In the genomic region with DNA sequence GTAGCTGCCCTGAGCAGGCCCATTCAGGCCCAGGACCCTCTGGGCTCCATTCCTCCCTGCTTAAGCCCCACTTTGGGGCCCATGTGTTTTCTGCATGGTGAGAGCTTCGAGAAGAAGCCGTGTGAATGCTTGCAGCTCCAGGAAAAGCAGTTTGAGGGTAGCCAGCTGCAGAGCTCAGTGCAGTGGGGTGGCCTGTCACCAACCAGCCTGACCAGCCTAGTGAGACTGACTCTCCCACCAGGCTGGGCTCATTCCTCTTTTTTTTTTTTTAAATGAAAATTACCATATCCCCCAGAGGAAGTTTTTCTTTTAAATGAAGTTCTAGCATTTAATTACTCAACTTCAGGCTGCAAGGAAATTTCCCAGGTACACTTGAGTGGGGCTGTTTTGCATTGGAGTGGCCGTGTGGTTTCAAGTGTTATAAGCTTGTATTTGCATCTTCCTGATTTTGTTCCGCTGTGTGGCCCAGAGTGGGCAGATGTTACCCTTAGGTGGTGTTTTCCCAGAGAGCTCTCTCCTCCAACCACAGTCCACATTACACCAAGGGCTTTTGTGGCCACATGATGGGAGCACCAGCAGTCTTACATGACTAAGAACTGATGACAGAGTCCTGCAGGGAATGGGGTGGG, we compare ENCODE assay signal across 28 mouse cellular contexts. TPM values are rescaled to one million over a fixed set of nuclear protein-coding genes. Genes with fewer than 3 reads are reported as not detected.
DNase-seq lines count a peak whose midpoint lies in the region; ATAC-seq and TF ChIP-seq lines count a peak whose summit lies in the region.
"Had no signal": no experiment of that assay in that cellular context is flagged by ENCODE, and none has a peak within 500 bp of the region (broad histone marks: within the 10 kb centered on the region; RNA-seq: fewer than 3 reads in every experiment).

No protein-coding gene starts in this region.

- no peak for TF ChIP-seq EP300 in liver, postnatal 0 days (IDR thresholded peaks at IDR 0.05; ENCODE audit: low read depth)

- H3K27me3 ChIP-seq in liver, postnatal 0 days (ENCODE audit: insufficient read depth, low read length) = no peaks in the 10 kb centered on the region
- H3K27me3 ChIP-seq in splenic B cell, adult 2 months (ENCODE audit: control insufficient read depth, insufficient read depth, low read length, poor library complexity, severe bottlenecking) = no peaks in the 10 kb centered on the region
- H3K27me3 ChIP-seq: heart, embryonic 13.5 days; hindbrain, embryonic 12.5 days; midbrain, embryonic 12.5 days; neural tube, embryonic 12.5 days had no signal

- no peaks in the 10 kb centered on the region for H3K9me3 ChIP-seq in liver, postnatal 0 days (ENCODE audit: low read length)
- H3K9me3 ChIP-seq: forebrain, embryonic 10.5 days; heart, embryonic 13.5 days; hindbrain, embryonic 12.5 days; limb, embryonic 10.5 days; midbrain, embryonic 12.5 days; neural tube, embryonic 12.5 days had no signal

- no peak for ATAC-seq in liver, postnatal 0 days
- ATAC-seq: forebrain, embryonic 16.5 days had no signal

- H3K4me2 ChIP-seq in liver, postnatal 0 days (ENCODE audit: low read depth, low read length) = no peak overlapping the region
- H3K4me2 ChIP-seq: heart, embryonic 13.5 days; hindbrain, embryonic 12.5 days; midbrain, embryonic 12.5 days; neural tube, embryonic 12.5 days had no signal

- DNase-seq in liver, postnatal 0 days = no peak
- DNase-seq in liver = no peak
- DNase-seq in spleen, postnatal 36 days (ENCODE audit: low spot score in 2 of 2) = peak; percentile 81 to 85
- no peak for DNase-seq in spleen, postnatal 14 days (ENCODE audit: low spot score in 2 of 2)
- peak; percentile 85 for DNase-seq in splenic B cell, adult 2 months (ENCODE audit: low read depth, low spot score)
- no peak for DNase-seq in adrenal gland, postnatal 14 days
- no peak for DNase-seq in frontal cortex, postnatal 25 days (ENCODE audit: low spot score in 2 of 2)
- DNase-seq: adrenal gland, adult 8-10 months; cerebellum, adult 11 months; cerebellum, postnatal 10 days; gastrocnemius, postnatal 14 days; heart, adult 2 months; heart, postnatal 14 days; kidney, adult 11 months; kidney, postnatal 10 days; lung, adult 18-20 months; lung, postnatal 10 days; retina, postnatal 1 day; right cerebral cortex, postnatal 25 days; thymus, postnatal 36 days had no signal

- 0 out of 2 replicates have a peak overlapping the region, but pooled peaks have one; percentile 39 for H3K27ac ChIP-seq in liver, postnatal 0 days (ENCODE audit: low read depth)
- peak overlapping the region; percentile 46 for H3K27ac ChIP-seq in macrophage
- H3K27ac ChIP-seq: forebrain, embryonic 10.5 days; heart, adult 2 months; heart, embryonic 13.5 days; hindbrain, embryonic 12.5 days; limb, embryonic 10.5 days; midbrain, embryonic 12.5 days; neural tube, embryonic 12.5 days had no signal

- H3K4me3 ChIP-seq in liver, postnatal 0 days (ENCODE audit: low read depth, low read length) = no peak overlapping the region
- H3K4me3 ChIP-seq in macrophage (ENCODE audit: inconsistent target) = no peak overlapping the region
- H3K4me3 ChIP-seq: forebrain, embryonic 10.5 days; heart, adult 2 months; heart, embryonic 13.5 days; hindbrain, embryonic 12.5 days; limb, embryonic 10.5 days; midbrain, embryonic 12.5 days; neural tube, embryonic 12.5 days had no signal

- H3K4me1 ChIP-seq in liver, postnatal 0 days (ENCODE audit: insufficient read depth) = 0 out of 2 replicates have a peak, but pooled peaks cover 9% of the 10 kb centered on the region
- H3K4me1 ChIP-seq: forebrain, embryonic 10.5 days; midbrain, embryonic 12.5 days; neural tube, embryonic 12.5 days had no signal

- no peak for TF ChIP-seq CTCF in liver, postnatal 0 days (IDR thresholded peaks at IDR 0.05; ENCODE audit: low read depth)

- peaks cover 99% of the 10 kb centered on the region for H3K79me2 ChIP-seq in macrophage (ENCODE audit: inconsistent target)

- WGBS in liver, postnatal 0 days (ENCODE audit: insufficient replicate concordance) = 37% methylated on average over 4 of the region's 4 CpGs
- WGBS in macrophage (ENCODE audit: missing documents) = 13% methylated on average over 3 of the region's 4 CpGs

- 0 out of 2 replicates have a peak overlapping the region, but pooled peaks have one; percentile 26 for H3K9ac ChIP-seq in liver, postnatal 0 days (replicated peaks)
- H3K9ac ChIP-seq: heart, embryonic 13.5 days; hindbrain, embryonic 12.5 days; midbrain, embryonic 12.5 days; neural tube, embryonic 12.5 days had no signal

- no peaks in the 10 kb centered on the region for H3K36me3 ChIP-seq in liver, postnatal 0 days (replicated peaks; ENCODE audit: insufficient read depth, low read length)
- H3K36me3 ChIP-seq in macrophage (ENCODE audit: inconsistent target) = peaks cover 9% of the 10 kb centered on the region; the same call in 1 of the 2 replicates
- H3K36me3 ChIP-seq in splenic B cell, adult 2 months (ENCODE audit: control insufficient read depth, insufficient read depth, low read length, poor library complexity, severe bottlenecking) = peaks cover 6% of the 10 kb centered on the region; the same call in 1 of the 2 replicates
- H3K36me3 ChIP-seq: forebrain, embryonic 10.5 days; heart, embryonic 13.5 days; hindbrain, embryonic 12.5 days; limb, embryonic 10.5 days; midbrain, embryonic 12.5 days; neural tube, embryonic 12.5 days had no signal

RNA-seq across cellular contexts. Expression of a gene that starts 17.2 kb away (rescaled TPM):
- polyA plus RNA-seq in liver, postnatal 0 days (2015; fragmentation: Nextera tagmentation; extraction: Ambion mirVana) = 6.0 and 6.8 TPM in 2 replicates
- total RNA-seq in macrophage (2018; cell fraction: chromatin; rRNA removed) = 1,000 to 10,000 TPM in 18 of 26 experiments, 100 to 1,000 TPM in 8; 824 to 3,159 (median 1,302) TPM
- total RNA-seq in macrophage (2018; cell fraction: cytosol; rRNA removed) = 100 to 1,000 TPM; 254 to 524 (median 295) TPM
- 1,000 to 10,000 TPM in 13 of 26 experiments, 100 to 1,000 TPM in 13; 380 to 1,577 (median 999) TPM for total RNA-seq in macrophage (2018; cell fraction: nucleus; rRNA removed)
- polyA plus RNA-seq in macrophage (2018) = 133 to 298 TPM (median 216 TPM) in 3 replicates
- 5.7 and 17.9 TPM in 2 replicates for total RNA-seq in adrenal gland, postnatal 14 days (2021)

Comparison
In these comparisons a context has a peak if more than half of its experiments do, and no peak if none do; other contexts are left out.
1. DNase-seq: peak in spleen, postnatal 36 days (2 of 2) and splenic B cell, adult 2 months (single experiment); none in liver, postnatal 0 days (single experiment), liver (single experiment), spleen, postnatal 14 days (0 of 2), adrenal gland, postnatal 14 days (single experiment) and frontal cortex, postnatal 25 days (0 of 2).
2. RNA of a gene that starts 17.2 kb away (polyA plus RNA-seq): 133 to 298 TPM in macrophage; 6.0 to 6.8 TPM in liver, postnatal 0 days; every median in the first group is over 10 times any median in the second.